Mouse (Mus musculus) brain, embryonic 18.5 days (tissue): ENCODE measurements at regions not wholly inside any gene's neighbourhood (a gene's known extent, or its start where the extent isn't known, plus 50 kb on each side); places are given as distances from the start of the nearest gene placed in this dataset.

Experiments
- DNase-seq: peaks from one replicate; pipeline ENCODE4 v3.0.0-alpha.2; 2012; ENCODE audit warnings: low read depth, low spot score

DNA sequence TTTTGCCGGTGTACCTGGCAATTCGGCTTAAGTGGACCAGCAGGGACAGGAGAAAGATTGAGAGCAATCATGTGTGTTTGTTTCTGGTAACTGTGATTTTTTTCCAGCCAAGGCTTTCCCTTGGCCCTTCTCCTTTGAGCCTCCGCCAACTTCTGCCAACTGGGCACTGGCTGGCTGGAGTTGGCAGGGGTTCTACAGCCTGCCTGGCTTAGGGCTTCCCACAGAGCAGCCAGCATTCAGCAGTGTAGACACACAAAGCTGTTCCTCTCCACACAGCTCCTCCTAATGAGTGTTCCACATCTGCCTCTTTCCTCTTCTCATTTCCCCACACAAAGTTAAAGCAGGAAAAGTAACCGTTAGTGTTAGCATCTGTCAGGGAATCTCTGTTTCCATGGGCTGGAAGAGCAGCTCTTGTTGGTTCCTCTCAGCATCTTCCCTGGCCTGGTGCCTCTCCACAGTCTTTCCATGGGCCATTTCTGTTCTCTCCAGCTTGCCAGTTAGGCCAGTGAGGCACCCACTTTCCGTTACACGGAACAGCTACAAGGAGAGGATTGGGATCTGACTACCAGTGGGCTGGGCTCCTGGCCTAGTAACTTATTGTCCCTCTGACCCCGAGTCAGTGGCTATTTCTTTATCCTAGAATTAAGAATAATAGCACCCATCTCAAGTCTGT, 68.0 kb upstream of the Rbm24 start:
- no peak for DNase-seq

DNA sequence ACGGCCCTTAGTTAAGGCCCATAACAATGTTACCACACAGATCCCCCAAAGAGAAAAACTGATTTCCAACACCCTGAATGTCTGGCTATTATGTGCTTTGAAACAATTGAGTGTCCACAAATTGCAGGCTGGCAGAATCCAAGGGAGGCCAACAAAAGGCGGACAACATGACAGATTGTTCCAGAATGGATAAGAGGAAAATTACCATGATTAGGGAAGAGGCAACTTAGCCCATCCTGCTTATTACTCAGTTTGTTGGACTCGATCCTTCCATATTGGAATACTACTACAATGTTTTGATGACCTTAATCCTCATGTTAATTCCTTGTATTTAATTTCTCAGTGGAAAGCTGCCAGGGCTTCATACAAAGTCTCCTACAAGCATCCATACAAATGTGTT, 62.9 kb upstream of the Rbm24 start:
- DNase-seq = no peak

DNA sequence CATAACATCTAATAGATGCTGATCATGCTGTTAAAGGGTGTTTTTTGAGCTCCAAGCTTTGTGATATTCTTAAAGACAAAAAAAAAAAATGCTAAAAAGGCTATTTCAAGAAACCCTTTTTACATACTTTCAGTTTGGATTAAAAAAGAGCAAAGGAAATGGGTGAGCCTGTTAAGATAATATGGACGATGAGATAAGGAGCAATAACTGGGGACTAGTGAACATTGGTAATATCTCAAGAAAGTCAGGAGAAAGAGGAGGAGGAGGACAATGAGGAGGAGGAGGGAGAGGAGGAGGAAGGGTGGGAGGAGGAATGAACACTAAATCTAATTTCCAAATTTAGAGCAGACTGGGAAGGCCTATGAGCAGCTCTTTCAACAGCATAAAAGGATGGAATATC, 62.3 kb upstream of the Rbm24 start:
- DNase-seq = no peak

DNA sequence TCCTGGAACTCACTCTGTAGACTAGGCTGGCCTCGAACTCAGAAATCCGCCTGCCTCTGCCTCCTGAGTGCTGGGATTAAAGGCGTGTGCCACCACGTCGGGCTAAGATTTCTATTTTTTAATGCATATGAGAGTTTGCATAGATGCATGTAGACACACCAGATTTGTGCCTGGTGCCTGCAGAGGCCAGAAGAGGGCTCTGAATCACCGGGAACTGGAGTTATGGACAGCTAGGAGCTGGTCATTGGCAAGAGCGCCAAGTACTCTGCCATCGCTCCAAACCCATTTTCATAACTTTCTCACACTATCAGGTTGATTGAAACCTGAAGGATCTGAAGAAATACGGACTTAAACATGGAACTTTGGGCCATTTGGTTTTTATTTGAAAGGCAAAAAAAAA, 61.2 kb upstream of the Rbm24 start:
- no peak for DNase-seq

DNA sequence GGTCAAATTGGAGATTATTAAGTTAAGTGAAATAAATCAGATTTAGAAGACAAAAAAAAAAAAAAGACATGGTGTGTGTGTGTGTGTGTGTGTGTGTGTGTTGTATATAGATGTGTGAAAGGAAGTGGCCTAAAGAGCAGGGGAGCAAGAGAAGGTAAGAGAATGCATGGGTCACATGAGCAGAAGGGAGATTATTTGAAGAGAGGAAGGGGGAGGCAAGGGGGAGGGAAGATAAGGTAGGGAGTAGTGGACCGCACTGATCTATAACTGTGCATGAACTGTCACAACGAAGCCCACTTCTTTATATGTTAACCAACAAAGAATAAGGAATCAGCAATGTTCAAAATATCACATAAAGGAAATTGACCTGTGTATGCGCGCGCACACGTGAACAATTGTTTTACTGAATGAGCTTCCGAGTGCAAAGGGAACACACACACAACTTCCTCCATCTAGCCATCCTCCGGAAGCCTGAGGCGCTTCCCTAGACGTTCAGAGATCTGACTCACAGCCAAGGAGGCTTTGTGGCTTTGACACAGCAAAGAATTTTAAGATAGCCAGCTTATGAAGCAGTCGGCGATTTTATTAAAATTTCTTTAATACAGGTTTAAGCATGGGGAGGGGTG, 57.6 kb upstream of the Rbm24 start:
- DNase-seq = no peak

DNA sequence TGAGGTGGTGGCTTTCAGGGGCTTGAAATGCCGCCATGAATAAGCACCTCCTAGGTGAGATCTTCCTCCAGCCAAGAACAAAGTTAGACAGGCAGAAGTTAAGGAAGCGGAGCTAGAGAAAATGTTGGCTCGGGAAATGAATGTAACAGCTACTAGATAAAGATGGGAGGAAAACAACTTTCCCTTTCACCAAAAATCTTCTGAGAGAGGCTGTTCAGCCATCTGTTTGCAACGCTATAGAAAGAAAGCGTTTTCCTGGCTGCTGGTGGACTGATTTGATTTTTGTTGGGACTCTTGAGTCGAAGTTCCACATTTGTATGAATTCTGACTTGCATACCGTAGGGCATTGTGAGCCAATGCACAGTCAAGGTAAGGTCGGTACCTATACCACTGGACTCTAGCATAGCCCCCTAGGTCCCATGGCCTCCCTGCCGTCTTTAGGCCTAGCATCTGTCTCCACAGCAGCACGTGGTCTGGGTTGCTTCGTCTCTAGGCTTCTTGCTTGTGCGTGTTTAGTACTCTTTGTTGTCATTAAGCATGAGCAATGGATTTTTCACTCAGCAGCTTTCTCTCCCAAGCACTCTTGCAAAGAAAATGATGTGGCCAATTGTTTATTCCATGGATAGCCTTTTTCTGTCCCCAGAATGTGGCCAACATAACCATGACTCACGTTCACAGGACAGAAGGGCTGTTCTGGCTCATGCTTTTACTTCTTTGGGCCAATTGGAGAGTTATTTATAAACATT, 54.6 kb upstream of the Rbm24 start:
- peak; percentile 61 for DNase-seq

DNA sequence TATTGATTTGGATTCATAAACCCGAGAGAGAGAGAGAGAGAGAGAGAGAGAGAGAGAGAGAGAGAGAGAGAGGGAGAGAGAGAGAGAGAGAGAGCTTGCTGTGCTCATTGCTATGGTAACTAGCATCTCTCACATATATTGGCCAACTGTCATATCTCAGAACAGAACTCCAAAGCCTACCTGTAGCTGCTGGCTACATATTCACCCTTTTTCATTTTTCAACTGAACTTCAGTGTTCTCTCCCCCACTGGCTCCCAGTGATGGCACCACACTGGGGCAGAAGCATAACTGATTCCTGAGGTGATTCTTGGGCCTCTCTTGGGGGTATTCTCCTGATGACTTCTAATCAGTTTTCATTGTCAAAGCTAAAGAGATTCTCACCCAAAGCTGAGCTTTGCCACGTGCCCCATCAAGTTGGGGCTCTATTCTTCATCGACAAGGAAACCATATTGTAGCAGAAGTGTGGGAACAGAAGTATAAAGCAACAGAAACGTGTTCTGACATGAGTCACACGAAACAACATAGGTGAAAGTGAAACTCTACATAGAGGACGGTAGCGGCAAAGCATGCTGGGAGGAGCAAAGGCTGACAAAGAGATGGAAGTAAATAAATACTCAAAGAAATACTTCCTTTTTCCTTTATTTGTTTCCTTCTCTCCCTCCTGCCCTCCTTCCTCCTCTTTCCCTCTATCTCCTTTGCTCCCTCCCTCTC, 53.9 kb upstream of the Rbm24 start:
- DNase-seq = no peak

DNA sequence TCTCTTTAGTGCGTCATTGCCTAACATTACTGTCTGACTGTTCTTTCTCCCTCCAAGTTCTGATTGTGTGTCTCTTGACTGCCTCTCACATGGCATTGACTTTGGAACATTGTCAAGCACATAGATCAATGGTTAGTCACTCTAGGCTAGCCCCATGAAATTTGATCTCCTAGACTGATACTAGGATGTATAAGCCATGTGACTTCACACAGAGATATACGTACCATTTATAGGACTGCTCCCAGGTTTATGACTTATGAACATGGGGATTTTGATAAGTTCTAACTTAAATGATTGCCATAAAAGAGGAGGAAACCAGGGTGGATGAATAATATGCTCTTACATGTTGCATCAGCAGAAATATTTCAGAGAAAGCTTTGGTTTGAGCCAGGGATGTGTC, 52.9 kb upstream of the Rbm24 start:
- DNase-seq = no peak
